Mouse (Mus musculus) myocyte (in vitro differentiated cells): ENCODE results near the gene Lbp. TPM values are rescaled to one million over a fixed set of nuclear protein-coding genes. Genes with fewer than 3 reads are reported as not detected.

Experiments
- H3K27me3 ChIP-seq: one replicate; pipeline ENCODE4 v1.6.1; 2011; ENCODE audit not compliant: control insufficient read depth, insufficient read depth, insufficient read length
- H3K36me3 ChIP-seq: one replicate; pipeline ENCODE4 v1.6.1; 2011; ENCODE audit not compliant: control insufficient read depth, insufficient read depth
- H3K4me2 ChIP-seq: one replicate; pipeline ENCODE4 v1.6.1; 2011; ENCODE audit warnings: low read depth, control low read depth
- H3K4me3 ChIP-seq: one replicate; pipeline ENCODE4 v1.5.1; 2011; ENCODE audit warnings: mild to moderate bottlenecking, control low read depth, moderate library complexity
- H3K79me2 ChIP-seq: one replicate; pipeline ENCODE4 v1.6.1; 2011; ENCODE audit not compliant: control insufficient read depth, insufficient read depth
- H3ac ChIP-seq: one replicate; pipeline ENCODE4 v1.6.1; 2011; ENCODE audit not compliant: control insufficient read depth, insufficient read length
- CEBPB ChIP-seq: IDR thresholded peaks from 2 replicates; pipeline ENCODE4 v1.6.1; 2011; ENCODE audit warnings: mild to moderate bottlenecking, moderate library complexity; ENCODE audit not compliant: poor library complexity, insufficient read depth, severe bottlenecking
- E2F4 ChIP-seq: IDR thresholded peaks from one replicate; pipeline ENCODE4 v1.6.1; 2011; ENCODE audit warnings: mild to moderate bottlenecking, control low read depth, moderate library complexity; ENCODE audit not compliant: insufficient read depth
- MAX ChIP-seq: IDR thresholded peaks from one replicate; pipeline ENCODE4 v1.6.1; 2011; ENCODE audit warnings: low read depth, mild to moderate bottlenecking, control low read depth
- MYOD1 ChIP-seq, 3 experiments: IDR thresholded peaks; one replicate each; pipeline ENCODE4 v1.6.1; 2011; ENCODE audit warnings: control low read depth in 2 of 3, low read depth in 2 of 3, mild to moderate bottlenecking in 2 of 3, moderate library complexity in 1 of 3; ENCODE audit not compliant: insufficient read length in 2 of 3, control insufficient read depth in 1 of 3
- MYOG ChIP-seq, 3 experiments: IDR thresholded peaks; one replicate each; pipeline ENCODE4 v1.6.1; 2011; ENCODE audit warnings: control low read depth in 2 of 3, low read depth in 2 of 3, mild to moderate bottlenecking in 2 of 3; ENCODE audit not compliant: insufficient read length in 2 of 3, control insufficient read depth in 1 of 3, insufficient read depth in 1 of 3
- POLR2A ChIP-seq: IDR thresholded peaks from one replicate; pipeline ENCODE4 v1.6.1; 2011; ENCODE audit warnings: low read depth, mild to moderate bottlenecking, control low read depth, moderate library complexity; ENCODE audit not compliant: insufficient read length
- POLR2AphosphoS2 ChIP-seq: IDR thresholded peaks from one replicate; pipeline ENCODE4 v1.6.1; 2011; ENCODE audit warnings: low read depth, control low read depth; ENCODE audit not compliant: insufficient read length
- REST ChIP-seq: IDR thresholded peaks from one replicate; pipeline ENCODE4 v1.6.1; 2011; ENCODE audit warnings: mild to moderate bottlenecking, control low read depth, moderate library complexity; ENCODE audit not compliant: insufficient read depth, insufficient read length
- SRF ChIP-seq: IDR thresholded peaks from one replicate; pipeline ENCODE4 v1.6.1; 2011; ENCODE audit warnings: low read depth; ENCODE audit not compliant: control insufficient read depth, insufficient read length
- TCF12 ChIP-seq: IDR thresholded peaks from one replicate; pipeline ENCODE4 v1.6.1; 2011; ENCODE audit warnings: mild to moderate bottlenecking, control low read depth; ENCODE audit not compliant: poor library complexity, insufficient read depth, severe bottlenecking
- TCF3 ChIP-seq: IDR thresholded peaks from one replicate; pipeline ENCODE4 v1.6.1; 2011; ENCODE audit warnings: low read depth, control low read depth; ENCODE audit not compliant: insufficient read length
- USF1 ChIP-seq: IDR thresholded peaks from one replicate; pipeline ENCODE4 v1.6.1; 2011; ENCODE audit warnings: low read depth, mild to moderate bottlenecking, control low read depth, moderate library complexity
- polyA plus RNA-seq: library from polyadenylated mRNA; unstranded; fragments of >200 nt; fragmentation: generic; extraction: Trizol; gene quantifications from one replicate; pipeline ENCODE4 v1.2.1, GENCODE M21; 2012; ENCODE audit warnings: missing spikeins

Gene Lbp
- polyA plus RNA-seq, 1 experiment: 0.11 TPM

DNA sequence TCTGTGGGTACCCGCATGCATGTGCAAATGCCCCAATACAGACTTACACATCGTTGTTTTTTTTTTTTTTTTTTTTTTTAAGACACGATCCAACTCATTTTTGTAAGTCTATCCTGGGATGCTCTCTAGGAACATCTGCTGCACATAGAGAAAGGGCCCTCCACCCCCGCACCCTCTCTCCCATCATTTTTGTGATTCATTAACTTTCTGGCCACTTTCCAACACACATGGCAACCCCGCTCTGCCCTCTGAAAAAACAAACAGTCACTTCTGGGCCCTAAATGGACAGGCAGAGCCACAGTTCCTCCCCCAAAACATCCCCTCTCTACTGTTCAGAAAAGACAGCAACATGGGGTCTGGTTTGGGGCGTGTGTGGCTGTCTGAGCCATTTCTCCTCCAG, 20.6 kb upstream of the Lbp start:
- TF ChIP-seq TCF12 (no peak), REST (no peak), MYOG (IDR thresholded peaks at IDR 0.05; ENCODE audit: control insufficient read depth in 1 of 3, insufficient read depth in 1 of 3, insufficient read length in 2 of 3, low read depth in 2 of 3) (no peak), USF1 (no peak), SRF (no peak)
- H3K4me3 ChIP-seq: no peak overlapping the region
- no peaks in the 10 kb centered on the region for H3K79me2 ChIP-seq
- H3K4me2 ChIP-seq: no peak overlapping the region
- no peaks in the 10 kb centered on the region for H3K27me3 ChIP-seq
- H3K36me3 ChIP-seq: no peaks in the 10 kb centered on the region
- H3ac ChIP-seq: no peak overlapping the region

DNA sequence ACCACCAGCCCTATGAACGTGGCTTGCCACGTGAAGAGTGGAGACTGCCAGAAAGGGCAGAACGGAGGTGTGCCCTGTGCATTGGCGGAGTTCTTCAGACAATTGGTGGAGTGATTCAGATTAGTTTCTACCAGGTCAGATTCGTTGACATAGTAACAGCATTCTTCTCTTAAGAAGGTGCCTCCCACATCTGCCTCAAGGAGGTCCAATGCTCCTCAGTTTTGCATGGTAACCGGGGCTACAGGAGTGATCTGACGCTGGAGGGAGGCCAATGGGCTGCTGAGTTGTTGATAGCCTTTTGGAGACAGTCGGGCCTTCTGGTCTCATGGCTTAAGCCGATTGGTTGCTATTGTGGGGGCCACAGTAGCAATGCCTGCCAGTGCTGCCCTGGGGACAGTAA, 10.6 kb upstream of the Lbp start:
- no peak for TF ChIP-seq TCF12
- TF ChIP-seq REST: no peak
- TF ChIP-seq SRF: no peak
- TF ChIP-seq POLR2A: no peak
- TF ChIP-seq CEBPB: no peak
- no peak for TF ChIP-seq MYOD1 (IDR thresholded peaks at IDR 0.05; ENCODE audit: control insufficient read depth in 1 of 3, insufficient read length in 2 of 3, low read depth in 2 of 3)
- Histone ChIP-seq H3ac (no peak overlapping the region), H3K27me3 (peaks cover 21% of the 10 kb centered on the region), H3K79me2 (no peaks in the 10 kb centered on the region), H3K4me3 (no peak overlapping the region), H3K4me2 (no peak overlapping the region), H3K36me3 (no peaks in the 10 kb centered on the region)

DNA sequence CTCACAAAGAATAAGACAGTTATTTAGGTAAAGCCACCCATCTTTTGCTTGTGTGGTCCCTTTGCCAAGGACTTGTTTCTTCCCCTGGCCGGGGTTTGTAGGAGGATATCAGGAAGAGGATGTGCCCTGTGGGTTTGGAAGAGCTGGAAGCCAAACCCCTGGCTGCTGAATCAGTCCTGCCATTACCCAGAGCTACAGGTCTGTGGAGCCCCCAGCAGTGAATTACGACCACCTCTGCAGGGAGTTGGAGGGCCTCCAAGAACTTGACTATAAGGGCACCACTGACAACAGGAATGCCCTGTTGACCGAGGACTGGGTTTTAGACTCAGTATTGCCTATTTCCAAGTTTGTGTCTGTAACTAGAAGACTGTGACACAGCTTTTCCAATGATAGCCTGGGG, 7.1 kb upstream of the Lbp start:
- TF ChIP-seq POLR2AphosphoS2: no peak
- TF ChIP-seq TCF12: no peak
- no peak for TF ChIP-seq REST
- TF ChIP-seq SRF: no peak
- TF ChIP-seq POLR2A: no peak
- TF ChIP-seq MYOG (IDR thresholded peaks at IDR 0.05; ENCODE audit: control insufficient read depth in 1 of 3, insufficient read depth in 1 of 3, insufficient read length in 2 of 3, low read depth in 2 of 3): no peak
- TF ChIP-seq E2F4: no peak
- TF ChIP-seq CEBPB: no peak
- TF ChIP-seq TCF3: no peak
- TF ChIP-seq MYOD1 (IDR thresholded peaks at IDR 0.05; ENCODE audit: control insufficient read depth in 1 of 3, insufficient read length in 2 of 3, low read depth in 2 of 3): no peak
- TF ChIP-seq USF1: no peak
- no peak for TF ChIP-seq MAX
- Histone ChIP-seq H3K27me3 (peaks cover 26% of the 10 kb centered on the region), H3K36me3 (no peaks in the 10 kb centered on the region), H3K4me2 (no peak overlapping the region), H3K4me3 (no peak overlapping the region), H3ac (no peak overlapping the region), H3K79me2 (no peaks in the 10 kb centered on the region)

DNA sequence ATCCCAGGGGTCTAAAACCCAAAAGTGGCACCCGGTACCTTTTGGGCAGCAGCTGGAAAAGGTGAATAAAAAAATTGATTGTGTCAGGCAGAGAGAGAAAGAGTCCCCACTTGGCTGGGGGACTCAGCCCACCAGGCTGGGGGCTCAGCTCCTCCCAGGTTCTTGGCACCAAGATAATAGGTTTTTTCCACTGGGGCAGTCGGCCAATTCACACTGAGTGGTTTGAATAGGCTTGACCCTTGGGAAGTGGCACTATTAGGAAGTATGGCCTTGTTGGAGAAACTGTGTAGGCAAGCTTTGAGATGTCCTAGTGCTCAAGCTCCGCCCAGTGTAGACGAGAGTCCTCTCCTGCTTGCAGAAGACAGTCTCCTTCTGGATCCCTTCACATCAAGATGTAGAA, 6.6 kb upstream of the Lbp start:
- Histone ChIP-seq H3ac (no peak overlapping the region), H3K27me3 (peaks cover 26% of the 10 kb centered on the region), H3K4me2 (no peak overlapping the region), H3K36me3 (no peaks in the 10 kb centered on the region), H3K79me2 (no peaks in the 10 kb centered on the region), H3K4me3 (no peak overlapping the region)
- TF ChIP-seq POLR2AphosphoS2: no peak
- no peak for TF ChIP-seq MYOG (IDR thresholded peaks at IDR 0.05; ENCODE audit: control insufficient read depth in 1 of 3, insufficient read depth in 1 of 3, insufficient read length in 2 of 3, low read depth in 2 of 3)
- no peak for TF ChIP-seq TCF3
- TF ChIP-seq MYOD1 (IDR thresholded peaks at IDR 0.05; ENCODE audit: control insufficient read depth in 1 of 3, insufficient read length in 2 of 3, low read depth in 2 of 3): no peak

DNA sequence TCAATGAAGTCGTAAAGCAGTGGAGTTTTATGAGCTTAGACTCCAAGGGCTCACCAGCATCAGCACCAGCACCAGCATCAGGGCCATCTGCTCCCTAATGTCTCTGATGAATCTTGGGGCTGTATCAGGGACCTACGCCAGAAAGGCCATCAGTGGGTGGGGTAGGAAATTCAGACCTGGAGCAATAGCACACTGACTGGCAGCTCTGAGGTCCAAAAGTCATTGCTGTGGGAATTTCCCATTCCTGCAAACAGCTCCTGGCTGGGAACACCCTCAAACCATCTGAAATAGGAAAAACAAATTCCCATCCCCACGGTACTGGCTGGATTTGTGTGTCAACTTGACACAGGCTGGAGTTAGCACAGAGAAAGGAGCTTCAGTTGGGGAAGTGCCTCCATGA, 3.5 kb upstream of the Lbp start:
- no peak overlapping the region for H3ac ChIP-seq
- H3K4me2 ChIP-seq: no peak overlapping the region

More for the DNA sequence above, 3.5 kb upstream of the Lbp start:
- Histone ChIP-seq H3K36me3 (no peaks in the 10 kb centered on the region), H3K4me3 (no peak overlapping the region), H3K79me2 (no peaks in the 10 kb centered on the region), H3K27me3 (peaks cover 5% of the 10 kb centered on the region)
- TF ChIP-seq POLR2A (no peak), SRF (no peak), MYOG (IDR thresholded peaks at IDR 0.05; ENCODE audit: control insufficient read depth in 1 of 3, insufficient read depth in 1 of 3, insufficient read length in 2 of 3, low read depth in 2 of 3) (no peak), POLR2AphosphoS2 (no peak), TCF3 (no peak), TCF12 (no peak), MAX (no peak), MYOD1 (IDR thresholded peaks at IDR 0.05; ENCODE audit: control insufficient read depth in 1 of 3, insufficient read length in 2 of 3, low read depth in 2 of 3) (no peak), REST (no peak), E2F4 (no peak), CEBPB (no peak), USF1 (no peak)
